Mouse (Mus musculus) cerebellum, postnatal 10 days (tissue): ENCODE data around the gene Rdh16f2.
"Not testable (repeated sequence)": the region's sequence is repeated elsewhere in the genome, so short reads cannot be mapped to it uniquely, and the experiment has no call there.

Experiments
- DNase-seq, 2 experiments: peaks; one replicate each; pipeline ENCODE4 v3.0.0; 2021; ENCODE audit warnings: mixed read lengths in 2 of 2

Rdh16f2 gene

DNA sequence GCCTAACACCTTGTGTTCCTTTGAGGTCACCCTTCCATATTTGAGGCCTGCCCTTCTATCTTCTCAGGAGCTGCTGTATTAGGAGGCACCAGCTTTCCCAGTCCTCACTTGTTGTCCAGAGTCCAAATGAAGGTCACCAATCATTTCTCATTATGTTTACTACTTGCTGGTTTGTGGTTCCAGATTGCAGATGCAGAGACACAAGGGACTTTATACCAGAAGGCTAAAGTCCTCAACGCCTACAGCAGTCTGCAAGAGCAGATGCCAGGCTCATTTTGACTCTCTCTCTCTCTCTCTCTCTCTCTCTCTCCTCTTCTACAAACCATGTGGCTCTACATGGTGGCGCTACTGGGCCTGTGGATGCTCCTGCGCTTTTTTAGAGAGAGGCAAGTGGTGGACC is at the start of gene Rdh16f2:
TSS of gene Rdh16f2 (plus strand) at position 243 of the 400 bp plus-strand sequence.
- DNase-seq: no peak

DNA sequence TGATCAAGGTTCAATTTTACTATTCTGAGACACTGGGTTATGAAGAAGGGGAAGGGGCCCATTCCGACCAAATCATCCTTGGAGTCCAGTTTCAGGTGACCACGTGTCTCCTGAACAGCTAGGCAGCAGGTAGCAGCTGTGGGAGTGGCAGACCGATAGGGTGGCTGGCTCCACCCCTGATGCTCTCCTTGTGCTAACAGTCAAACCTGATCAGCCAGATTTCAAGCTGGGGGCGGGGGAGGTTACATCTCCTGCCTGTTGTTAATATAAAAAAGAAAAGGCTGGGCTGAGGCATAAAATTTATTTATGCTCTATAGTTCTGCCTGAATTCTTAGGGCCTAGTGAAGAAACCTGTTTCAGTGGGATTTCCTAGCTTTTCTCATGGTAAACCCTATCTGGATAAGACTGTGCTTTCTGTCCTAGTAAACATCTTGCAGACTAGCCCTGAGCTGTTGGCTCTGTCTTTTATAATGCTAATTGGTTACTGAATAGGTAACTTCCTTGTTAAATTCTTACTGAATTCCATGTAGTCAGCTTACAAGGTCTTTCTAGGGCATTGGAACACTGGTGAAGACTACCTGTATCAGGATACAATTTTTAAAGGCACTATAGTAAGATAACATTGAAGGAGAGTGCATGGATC is 48.9 kb upstream of the Rdh16f2 start:
- DNase-seq: not testable (repeated sequence)

DNA sequence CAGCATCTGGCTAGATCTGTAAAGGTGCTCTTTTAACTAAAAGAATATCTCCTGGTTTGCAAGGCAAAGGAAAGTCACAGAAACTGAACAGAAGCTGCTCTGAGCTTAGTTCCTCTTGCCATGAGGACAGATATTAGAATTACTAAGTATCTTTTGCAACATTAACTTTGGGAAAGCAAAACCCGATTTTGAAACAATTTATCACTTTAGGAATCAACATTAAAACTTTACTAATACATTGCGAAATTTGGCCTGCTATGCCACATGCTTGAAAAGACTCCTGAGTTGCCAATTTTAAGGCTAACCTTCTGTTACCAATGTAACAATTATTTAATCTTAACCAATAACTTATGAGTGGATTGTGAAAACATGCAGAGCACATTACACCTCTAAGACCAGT is 44.5 kb upstream of the Rdh16f2 start:
- not testable (repeated sequence) for DNase-seq

DNA sequence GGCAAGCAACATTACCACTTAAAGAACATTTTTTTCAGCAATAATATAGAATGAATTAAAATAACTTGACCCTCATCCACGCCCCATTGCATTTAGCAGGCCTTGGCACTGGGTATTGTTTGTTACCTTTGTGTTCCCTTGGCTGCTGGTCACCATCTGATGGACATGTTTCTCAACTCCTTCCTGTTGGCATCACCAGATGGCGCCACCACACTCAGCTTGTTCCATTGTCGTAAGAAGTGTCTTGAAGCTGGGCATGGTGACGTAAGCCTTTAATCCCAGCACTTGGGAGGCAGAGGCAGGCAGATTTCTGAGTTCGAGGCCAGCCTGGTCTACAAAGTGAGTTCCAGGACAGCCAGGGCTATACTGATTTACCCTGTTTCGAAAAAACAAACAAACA is 40.9 kb upstream of the Rdh16f2 start:
- peak; percentile 34 for DNase-seq

DNA sequence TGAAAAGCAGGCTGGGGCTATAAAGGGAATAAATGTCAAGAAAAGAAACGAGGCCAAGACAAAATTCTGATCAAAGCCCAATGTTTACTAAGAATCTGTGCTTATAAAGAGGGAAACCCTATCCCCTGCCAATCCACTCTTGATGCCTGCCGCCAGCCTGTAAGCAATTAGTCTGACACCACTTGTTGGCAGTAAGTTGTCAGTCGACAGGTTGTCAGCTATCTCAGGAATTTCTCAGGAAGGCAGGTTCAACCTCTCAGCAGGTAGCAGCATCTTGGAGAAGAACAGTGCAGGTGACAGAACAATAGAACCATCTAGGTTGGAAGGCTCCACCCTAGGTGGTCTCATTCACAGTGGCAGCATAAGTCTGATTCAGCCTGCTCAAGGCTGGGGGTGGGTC is 37.2 kb upstream of the Rdh16f2 start:
- peak; percentile 11 to 18 for DNase-seq

DNA sequence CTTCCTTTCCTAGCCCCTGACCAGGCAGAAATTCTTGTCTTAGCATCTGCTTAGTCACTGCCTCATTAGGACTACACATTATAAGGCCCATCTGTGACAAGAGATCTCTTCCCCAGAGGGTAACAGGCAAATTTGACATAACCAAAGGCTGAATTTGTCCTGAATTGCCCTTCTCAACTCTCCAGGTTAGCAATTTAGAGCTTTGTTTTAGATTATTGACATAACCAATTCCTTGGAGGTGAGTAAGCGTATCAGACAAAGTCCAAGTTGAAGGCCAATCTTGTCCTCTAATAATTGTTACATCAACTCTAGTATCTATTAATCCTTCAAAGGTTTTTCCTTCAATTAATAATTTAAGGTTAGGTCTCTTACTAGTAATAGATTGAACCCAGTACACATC is 32.1 kb upstream of the Rdh16f2 start:
- not testable (repeated sequence) for DNase-seq

DNA sequence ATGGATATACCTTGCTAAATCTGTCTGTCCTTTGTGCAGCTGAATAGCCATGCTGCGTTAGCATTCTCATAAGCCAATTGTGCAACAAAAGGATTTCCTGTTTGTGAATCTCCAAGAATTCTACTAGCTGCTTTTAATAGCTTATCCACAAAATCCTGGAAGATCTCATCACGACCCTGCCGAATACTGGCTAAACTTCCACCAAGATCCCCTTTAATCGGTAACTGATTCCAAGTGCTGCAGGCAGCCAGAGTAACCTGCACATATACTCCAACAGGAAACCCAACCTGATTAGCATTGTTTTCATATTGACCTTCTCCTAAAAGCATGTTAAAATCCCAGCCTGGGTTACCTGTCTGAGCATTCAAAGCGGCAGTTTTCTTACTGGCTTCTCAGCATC is 31.0 kb upstream of the Rdh16f2 start:
- no peak for DNase-seq

DNA sequence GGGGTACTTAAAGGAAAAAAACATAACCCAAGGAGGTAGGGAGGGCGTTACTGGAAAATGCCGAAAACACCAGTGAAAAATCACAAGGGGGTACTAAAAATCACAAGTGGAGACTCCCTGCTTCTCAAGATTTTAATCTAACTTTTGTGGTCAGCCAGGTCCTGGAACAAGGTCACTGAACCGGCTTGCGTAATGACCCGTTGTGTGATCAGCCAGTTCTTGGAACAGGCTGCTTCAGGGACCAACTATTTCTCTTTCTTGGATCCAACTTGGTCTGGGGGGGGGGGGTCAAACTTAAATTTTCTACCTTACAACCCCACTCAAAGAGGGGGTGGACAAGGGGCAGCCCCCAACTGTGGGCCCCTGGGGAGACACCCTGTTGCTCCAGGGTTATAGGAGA is 28.5 kb upstream of the Rdh16f2 start:
- DNase-seq: not testable (repeated sequence)

DNA sequence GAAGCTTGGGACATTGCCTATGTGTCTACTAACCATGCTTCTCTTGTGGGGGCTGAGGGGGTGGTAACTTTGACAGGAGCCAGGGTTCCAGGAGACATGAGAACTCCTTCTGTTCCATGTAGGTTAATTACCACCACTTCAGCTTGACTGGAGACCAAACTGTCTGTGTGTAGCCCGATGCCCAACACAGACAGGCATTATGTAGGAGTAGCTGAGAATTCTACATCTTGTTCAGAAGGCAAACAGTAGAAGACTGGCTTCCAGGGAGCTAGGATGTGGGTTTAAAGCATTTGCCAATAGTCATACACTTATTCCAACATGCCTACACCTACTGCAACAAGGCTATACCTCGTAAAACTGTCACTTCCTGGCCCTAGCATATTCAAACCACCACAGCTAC is 27.7 kb upstream of the Rdh16f2 start:
- DNase-seq: no peak

DNA sequence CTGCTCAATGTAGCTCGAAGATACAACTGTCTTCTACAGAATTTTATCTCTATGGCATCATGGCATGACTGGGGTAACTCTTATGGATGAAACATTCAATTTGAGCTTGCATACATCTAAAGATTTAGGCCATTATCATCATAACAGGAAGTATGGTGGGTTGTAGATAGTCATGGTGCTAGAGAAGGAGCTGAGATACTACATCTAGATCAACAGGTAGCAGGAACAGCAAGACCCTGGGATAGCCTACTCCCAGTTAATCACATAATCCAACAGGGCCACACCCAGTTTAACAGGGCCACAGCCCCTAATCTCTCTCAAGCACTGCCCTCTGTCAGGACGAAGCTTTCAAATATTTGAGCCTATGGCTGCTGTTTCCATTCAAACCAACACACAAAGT is 25.5 kb upstream of the Rdh16f2 start:
- DNase-seq: no peak

DNA sequence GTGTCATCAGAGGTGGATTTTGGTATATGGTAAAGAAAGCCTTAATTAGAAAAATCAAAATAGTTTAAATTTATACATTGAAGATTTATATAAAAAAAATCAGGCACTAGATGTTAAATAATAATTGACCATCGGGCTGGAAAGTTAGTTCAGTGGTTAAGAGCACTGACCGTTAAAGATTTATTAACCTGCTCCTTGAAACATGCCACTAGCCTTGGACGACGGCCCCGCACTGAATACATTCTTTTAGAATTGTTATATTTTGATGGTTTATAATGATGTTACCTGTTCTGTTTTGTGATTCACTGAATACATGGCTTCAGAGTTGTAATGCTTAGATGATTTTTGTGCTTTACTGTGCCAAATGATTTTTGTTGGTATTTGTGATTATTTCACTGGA is 20.3 kb upstream of the Rdh16f2 start:
- not testable (repeated sequence) for DNase-seq

DNA sequence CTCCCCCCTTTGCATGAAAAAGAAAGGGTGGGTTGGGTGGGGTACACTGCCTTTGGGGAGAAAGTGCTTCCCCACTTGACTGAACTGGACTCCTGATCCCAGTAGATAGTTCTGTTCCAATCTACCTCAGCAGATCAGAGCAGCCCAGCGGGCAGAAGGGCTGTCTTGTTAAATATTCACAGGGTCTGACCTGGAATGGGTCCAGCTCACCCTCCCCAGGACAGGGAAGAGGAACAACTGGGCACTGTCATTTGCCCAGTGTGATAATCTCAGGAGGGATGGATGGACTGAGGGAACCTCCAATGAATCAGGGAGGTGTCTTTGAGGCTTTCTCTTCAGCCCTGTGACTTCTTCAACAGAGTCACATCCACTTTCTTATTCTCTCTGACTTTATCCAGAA is 18.2 kb upstream of the Rdh16f2 start:
- DNase-seq: no peak

DNA sequence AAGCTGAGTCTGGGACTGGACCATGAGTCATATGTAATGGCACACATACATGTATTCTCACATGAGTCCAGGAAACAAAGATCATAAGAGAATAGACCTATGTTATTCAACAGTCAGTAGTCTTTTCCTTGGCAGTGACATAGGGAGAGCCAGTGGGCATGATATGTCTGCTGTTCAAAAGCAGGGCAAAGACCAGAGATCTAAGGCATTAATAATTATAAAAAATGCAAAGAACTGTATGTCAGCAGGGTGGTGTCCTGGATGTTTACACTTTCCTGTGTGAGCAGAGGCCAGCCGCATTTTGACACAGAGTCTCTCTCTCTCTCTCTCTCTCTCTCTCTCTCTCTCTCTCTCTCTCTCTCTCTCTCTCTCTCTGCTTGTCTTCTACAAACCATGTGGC is 16.6 kb upstream of the Rdh16f2 start, which contains the start of gene Rdh19:
TSS of gene Rdh19 (plus strand) at position 301 of the 400 bp plus-strand sequence.
- no peak for DNase-seq

DNA sequence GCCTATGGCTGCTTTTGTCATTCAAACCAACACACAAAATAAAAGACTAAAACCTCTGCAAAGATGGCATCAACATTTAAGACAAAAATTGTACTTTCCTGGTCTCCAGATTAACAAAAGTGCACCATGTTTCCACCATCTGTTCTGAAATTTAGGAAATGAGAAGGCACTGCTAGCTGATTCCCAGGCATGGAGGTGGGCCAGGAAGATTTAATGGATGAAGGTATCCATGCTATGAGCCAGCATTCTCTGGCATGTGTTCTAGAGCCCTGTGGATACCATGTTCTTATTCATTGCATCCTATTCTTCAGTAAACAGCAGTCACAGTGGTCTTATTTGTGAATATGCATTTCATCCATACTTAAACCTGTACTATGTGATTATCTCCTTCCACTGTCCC is 9.9 kb upstream of the Rdh16f2 start:
- peak; percentile 85 to 87 for DNase-seq

DNA sequence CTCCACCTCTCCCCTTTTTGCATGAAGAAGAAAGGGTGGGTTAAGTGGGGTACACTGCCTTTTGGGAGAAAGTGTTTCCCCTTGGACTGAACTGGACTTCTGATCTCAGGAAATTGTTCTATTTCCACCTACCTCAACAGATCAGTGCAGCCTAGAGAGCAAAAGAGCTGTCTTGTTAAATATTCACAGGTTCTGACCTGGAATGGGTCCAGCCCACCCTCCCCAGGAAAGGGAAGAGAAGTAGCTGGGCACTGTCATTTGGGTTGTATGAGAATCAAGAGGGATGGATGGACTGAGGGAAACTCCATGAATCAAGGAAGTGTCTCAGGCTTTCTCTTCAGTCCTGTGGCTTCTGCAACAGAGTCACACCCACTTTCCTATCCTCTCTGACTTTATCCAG is 1.3 kb upstream of the Rdh16f2 start:
- no peak for DNase-seq

DNA sequence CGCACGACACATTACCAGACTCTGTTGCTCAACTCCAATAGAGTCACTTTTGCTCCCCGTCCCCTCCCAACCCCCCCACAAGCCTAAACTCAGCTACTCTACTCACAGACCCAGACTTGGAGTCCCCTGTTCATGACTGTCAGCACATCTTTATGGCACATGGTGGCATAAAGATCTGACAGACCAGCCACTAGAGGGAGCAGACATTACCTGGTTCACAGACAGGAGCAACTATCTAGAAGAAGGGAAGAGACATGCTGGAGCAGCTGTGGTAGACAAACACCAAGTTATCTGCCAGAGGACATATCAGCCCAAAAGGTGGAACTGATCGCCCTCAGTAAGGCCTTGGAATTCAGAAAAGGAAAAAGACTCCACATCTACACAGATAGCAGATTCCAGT is 6.2 kb downstream of the Rdh16f2 start:
- DNase-seq: peak; percentile 24 to 26

DNA sequence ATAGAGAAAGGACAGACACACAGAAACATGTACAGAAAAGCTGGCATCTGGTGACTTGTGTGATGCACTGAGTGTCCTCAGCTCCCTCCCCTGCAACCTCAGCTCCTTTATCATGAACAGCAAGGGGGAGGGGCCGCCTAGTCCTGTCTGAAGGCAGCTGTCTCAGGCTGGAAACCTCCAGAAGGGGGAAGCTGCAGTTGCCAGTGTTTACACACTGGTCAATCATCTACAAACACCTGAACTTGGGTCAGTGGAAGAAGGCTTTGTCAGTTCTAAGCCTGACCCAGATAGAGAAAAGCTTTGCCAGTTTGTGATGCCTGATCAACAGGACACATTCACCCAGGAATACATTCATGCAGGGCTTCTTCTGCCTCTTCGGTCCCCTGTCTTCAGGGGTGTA is 11.4 kb downstream of the Rdh16f2 start:
- no peak for DNase-seq

DNA sequence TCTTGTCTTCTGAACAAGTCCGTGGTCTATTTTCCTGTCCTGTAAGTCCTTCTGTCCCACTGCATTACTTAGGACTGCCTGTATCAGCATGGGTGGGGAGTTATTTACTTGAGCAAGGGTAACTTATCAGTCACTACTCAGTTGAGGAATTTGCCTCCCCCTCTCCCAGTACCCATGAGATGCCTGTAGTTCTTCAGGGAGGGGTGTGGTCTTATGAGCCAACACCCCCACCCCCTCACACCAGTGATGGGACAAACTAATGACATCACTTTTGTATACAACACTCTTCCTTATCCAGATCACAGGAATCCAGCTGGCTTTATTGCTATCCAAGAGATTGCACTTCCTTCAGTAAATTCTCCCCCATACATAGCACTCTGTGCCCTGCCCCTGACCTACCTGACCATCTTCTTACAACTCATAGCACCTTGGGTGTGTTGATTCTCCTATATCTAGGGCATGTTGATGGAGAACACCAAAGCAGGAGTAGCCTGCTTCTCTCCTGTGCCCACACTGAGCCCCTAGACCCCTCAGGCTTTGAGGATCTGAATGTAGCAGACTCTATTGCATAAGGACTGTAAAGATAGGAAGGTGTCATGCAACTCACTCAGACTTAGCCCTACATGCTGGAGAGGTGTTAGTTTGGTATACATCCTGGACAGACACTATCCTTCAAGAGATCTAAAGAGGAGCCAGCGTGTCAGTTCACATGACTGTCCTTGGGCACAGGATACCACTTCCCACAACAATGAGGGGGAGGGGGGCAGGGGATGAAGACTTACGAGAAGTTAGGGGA is 12.2 kb downstream of the Rdh16f2 start:
- DNase-seq: no peak

DNA sequence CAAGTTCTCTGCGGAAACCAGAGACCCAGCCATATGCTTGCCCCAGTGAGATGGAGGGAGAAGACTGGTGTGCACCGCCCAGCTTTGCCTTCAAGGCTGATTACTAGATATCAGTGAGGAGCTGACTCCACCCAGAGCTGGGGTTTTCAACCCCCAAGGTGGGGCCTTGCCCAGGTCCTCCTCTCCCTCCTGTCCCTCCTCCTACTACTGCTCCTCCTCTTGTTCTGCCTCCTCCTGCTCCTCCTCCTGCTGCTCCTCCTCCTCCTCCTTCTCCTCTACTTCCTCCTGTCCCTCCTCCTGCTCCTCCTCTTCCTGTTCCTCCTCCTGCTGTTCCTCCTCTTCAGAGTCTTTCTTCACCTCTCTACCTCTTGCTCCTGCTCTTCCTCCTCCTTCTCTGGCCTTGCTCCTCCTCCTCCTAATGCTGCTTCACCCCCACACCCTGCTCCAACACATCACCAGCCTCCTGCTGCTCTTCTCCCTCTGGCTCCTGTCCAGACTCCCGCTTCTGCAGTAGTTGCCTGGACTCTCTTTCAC is 12.9 kb downstream of the Rdh16f2 start:
- peak; percentile 13 to 30 for DNase-seq

DNA sequence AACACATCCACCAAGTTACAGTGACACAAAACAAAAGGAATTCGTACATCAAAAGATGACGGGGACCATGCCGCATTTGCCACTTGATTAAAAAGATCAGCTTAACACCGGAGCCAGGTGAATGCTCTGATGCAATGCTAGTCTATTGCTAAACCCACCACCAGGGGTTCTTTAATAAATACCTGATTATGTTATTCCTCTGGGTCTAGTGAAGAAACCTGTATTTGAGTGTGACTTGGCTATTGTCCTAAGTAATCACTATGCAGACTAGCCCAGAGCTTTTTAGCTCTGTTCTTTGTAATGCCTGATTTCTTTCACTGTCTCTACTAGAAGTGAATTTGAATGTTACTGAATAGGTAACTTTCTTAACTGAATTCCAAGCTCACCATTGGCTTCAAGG is 14.8 kb downstream of the Rdh16f2 start:
- no peak for DNase-seq

DNA sequence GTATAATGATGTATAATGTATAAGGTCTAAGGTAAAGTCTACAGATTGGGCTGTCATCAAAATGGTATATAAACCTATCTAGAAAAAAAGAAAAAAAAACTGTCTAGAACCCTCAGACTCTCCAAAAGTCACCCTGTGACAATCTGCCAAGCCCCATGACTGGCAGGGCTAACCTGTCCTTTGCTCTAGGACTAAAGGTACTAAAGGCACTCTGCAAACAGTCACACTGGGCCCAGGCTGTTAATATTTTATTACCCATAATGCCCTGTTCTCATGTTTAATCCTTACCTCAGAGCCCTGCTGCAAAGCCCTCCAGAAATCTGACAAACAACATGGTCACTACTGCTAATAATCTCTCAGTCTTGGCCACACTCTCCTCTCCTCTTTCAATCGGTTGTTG is 20.3 kb downstream of the Rdh16f2 start:
- no peak for DNase-seq

DNA sequence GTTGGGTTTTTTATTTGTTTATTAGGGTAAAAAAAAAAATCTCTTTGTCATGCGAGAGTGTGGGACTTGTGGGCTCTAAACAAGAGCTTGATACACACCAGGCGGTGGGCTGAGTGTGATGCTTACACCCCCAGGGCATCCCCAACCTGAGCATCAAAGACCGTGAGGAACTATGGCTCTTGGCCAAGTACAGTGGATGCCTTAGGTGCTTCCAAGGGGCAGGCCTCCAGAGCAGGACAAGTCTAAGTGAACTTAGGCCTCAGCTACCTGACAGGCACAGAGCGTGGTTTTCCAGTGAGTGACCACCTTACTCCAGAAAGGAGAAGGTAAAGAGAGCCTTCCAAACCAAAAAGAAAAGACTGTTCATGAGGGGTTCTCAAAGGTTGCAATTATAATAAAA is 20.7 kb downstream of the Rdh16f2 start:
- no peak for DNase-seq

DNA sequence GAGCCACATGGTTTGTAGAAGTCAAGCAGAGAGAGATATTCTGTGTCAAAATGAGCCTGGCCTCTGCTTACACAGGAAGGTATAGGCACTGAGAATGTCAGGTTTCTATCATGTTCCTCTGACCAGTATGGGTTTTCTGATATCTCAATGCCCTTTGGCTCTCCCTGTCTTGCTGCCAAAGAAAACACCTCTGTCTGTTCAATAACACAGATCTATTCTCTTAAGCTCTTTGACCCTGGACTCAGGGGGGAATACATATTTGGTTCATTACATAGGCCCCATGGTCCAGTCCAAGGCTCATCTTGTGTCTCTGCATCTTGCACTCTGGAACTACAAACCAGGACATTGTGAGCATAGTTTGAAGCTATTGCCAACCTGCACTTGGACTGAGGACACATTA is 22.3 kb downstream of the Rdh16f2 start, which contains the start of gene Rdh7:
TSS of gene Rdh7 (minus strand) at position 213 of the 400 bp plus-strand sequence.
- no peak for DNase-seq

DNA sequence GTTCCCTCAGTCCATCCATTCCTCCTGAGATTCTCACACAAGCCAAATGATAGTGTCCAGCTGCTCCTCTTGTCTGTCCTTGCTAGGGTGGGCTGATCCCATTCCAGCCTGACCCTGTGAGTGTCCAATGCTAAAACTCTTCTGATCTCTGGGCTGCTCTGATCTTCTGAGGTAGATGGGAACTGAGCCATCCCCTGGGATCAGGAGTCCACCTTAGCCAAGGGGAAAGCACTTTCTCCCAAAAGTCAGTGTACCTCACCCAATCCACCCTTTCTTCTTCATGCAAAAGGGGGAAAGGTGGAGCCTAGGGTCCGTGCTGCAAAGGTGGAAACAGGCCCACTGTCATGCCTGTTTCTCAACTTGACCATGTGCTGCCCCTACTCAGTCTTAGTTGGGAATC is 25.2 kb downstream of the Rdh16f2 start:
- DNase-seq: no peak
